Mouse (Mus musculus): ENCODE measurements at regions not wholly inside any gene's neighbourhood (a gene's known extent, or its start where the extent isn't known, plus 50 kb on each side); places are given as distances from the start of the nearest gene placed in this dataset.

DNA sequence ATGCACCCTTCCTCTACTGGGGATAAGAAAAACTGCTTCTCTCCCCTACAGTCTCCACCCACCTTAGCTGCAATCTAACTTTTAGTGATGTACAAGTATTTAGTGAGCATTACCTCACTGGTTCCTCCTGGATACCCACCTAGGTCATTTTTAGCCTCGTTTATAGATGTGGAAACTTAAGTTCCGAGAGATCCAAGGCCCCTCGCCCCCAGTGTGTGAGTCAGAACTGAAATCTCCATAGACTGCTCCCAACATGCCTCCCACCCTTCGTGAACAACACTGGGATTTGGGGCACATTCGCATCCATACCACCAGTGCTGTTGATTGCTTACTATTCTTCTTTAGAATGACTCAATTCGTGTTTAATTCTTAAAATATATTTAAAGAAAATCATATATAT, 52.2 kb upstream of the Cdh5 start:
- intact Hi-C loops (cut with DNase I) = no loop called here
- DNase-seq = no peak

DNA sequence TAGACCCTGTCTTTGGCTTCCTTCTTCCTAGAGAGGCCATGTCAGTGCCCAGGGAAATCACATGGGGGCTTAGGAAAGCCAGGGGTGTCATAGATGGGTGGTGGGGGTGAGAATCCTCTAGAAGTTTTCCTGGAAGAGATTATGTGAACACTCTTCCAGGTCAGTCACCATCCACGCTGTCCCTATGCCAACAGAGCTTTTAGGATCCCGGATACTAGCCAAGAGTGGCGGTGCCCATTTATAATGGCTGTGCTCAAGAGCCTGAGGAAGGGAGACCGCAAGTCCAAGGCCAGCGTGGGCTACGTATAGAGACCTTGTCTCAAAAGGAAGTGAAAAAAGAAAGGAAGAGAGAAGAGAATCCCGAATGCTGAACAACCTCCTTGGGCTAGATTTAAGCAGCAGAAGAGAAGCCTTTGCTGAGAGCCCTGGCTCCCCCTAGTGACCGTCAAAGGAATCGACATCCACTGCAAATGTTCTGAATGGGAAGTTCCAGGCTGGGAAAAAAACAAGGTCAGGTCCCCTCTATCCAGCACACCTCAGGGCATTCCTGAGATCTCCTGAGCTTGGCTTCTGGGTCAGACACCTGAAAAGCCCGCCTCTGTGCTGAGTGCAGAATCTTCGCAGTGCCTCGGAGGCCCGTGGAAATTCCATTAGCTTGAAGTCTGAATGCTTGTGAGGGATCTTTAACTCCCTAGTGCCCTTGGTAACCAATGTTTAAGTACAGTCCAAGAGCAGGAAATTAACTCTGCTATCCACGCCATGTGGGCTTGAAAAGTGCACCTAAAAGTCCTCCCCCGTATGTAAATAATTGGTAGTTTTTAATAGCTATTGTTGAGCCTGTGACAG, 50.5 kb upstream of the Cdh5 start:
- intact Hi-C loops (cut with DNase I) = loop anchor here (1.0 kb wide), 1 partner anchor 19 kb away; no protein-coding TSS in a partner anchor

DNA sequence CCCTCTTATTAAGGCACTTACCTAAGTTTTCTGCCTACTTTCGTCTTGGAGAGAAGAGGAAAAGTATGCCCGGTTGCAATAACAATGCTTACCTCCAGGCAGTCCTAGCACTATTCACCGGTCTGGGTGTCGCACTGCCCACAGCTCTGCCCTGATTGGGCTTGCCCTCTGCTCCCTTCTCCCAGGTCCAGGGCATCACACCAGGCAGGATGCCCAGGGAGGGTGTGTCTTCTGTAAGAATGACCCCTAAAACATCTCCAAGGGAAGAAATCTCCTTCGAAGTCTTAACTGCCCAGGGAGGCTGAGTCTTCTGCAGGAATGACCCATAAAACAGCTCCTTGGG, 49.9 kb upstream of the Cdh5 start:
- DNase-seq = no peak
- intact Hi-C loops (cut with DNase I) = loop anchor here (1.0 kb wide), 1 partner anchor 19 kb away; no protein-coding TSS in a partner anchor

More for the DNA sequence above, 50.5 kb upstream of the Cdh5 start:
- peak; percentile 60 to 75 for DNase-seq
